Mouse (Mus musculus) CH12.LX (cell line): Measurements from ENCODE around the gene B3gnt8. TPM values are rescaled to one million over a fixed set of nuclear protein-coding genes. Genes with fewer than 3 reads are reported as not detected.

Experiments
- DNase-seq: peaks from one replicate; pipeline ENCODE4 v3.0.0-alpha.2; 2013; ENCODE audit errors: extremely low read depth
- H3K27ac ChIP-seq: 2 replicates; pipeline ENCODE4 v1.5.1; 2012; ENCODE audit warnings: low read depth, mild to moderate bottlenecking, control low read depth, moderate library complexity; ENCODE audit not compliant: insufficient read depth
- H3K27me3 ChIP-seq: replicated peaks from 2 replicates; pipeline ENCODE3; 2012; ENCODE audit warnings: inconsistent platforms
- H3K36me3 ChIP-seq, 2 experiments: replicated peaks in 1 of 2; 2 replicates each; pipeline versions ENCODE3 to v1.6.1; 2012; ENCODE audit warnings: inconsistent platforms in 1 of 2, low read length in 1 of 2, mild to moderate bottlenecking in 1 of 2, mixed read lengths in 1 of 2, moderate library complexity in 1 of 2; ENCODE audit not compliant: control insufficient read depth in 1 of 2, insufficient read depth in 1 of 2
- H3K4me1 ChIP-seq, 2 experiments: 2 replicates each; pipeline ENCODE4 v1.6.1; 2012; ENCODE audit warnings: inconsistent platforms in 1 of 2, moderate library complexity in 1 of 2; ENCODE audit not compliant: insufficient read depth in 2 of 2, control insufficient read depth in 1 of 2
- H3K4me2 ChIP-seq: 2 replicates; pipeline ENCODE4 v1.6.1; 2012; ENCODE audit warnings: low read depth, mild to moderate bottlenecking, control low read depth; ENCODE audit not compliant: poor library complexity, insufficient read depth, severe bottlenecking
- H3K4me3 ChIP-seq, 3 experiments: fragments of 150-350 bp in 1 of 3; sonication (generic) in 1 of 3; replicated peaks in 1 of 3; 2 replicates each; pipeline versions ENCODE3 to v1.5.1; 2011 to 2012; ENCODE audit warnings: low read depth in 2 of 3, low read length in 2 of 3, mild to moderate bottlenecking in 2 of 3, moderate library complexity in 2 of 3, control low read depth in 1 of 3, improper control_type of control experiment in 1 of 3, inconsistent platforms in 1 of 3, mixed read lengths in 1 of 3; ENCODE audit not compliant: poor library complexity in 1 of 3
- H3K79me2 ChIP-seq: replicated peaks from 2 replicates; pipeline ENCODE4 v1.6.1; 2012; ENCODE audit warnings: mild to moderate bottlenecking, moderate library complexity; ENCODE audit not compliant: control insufficient read depth, poor library complexity, insufficient read depth, severe bottlenecking; ENCODE audit errors: extremely low read depth
- H3K9ac ChIP-seq: 2 replicates; pipeline ENCODE4 v1.6.1; 2012; ENCODE audit warnings: low read depth, mild to moderate bottlenecking, control low read depth, moderate library complexity; ENCODE audit not compliant: insufficient read depth
- H3K9me3 ChIP-seq: replicated peaks from 2 replicates; pipeline ENCODE3; 2012; ENCODE audit warnings: low read length, inconsistent platforms, mixed read lengths
- BHLHE40 ChIP-seq: IDR thresholded peaks from 2 replicates; pipeline ENCODE4 v1.6.1; 2011; ENCODE audit warnings: mild to moderate bottlenecking, low read depth, low read length, improper control_type of control experiment
- CHD1 ChIP-seq: IDR thresholded peaks from 2 replicates; pipeline ENCODE4 v1.6.1; 2012; ENCODE audit warnings: low read depth, low read length, improper control_type of control experiment, inconsistent platforms
- CHD2 ChIP-seq: IDR thresholded peaks from 2 replicates; pipeline ENCODE4 v1.6.1; 2011; ENCODE audit warnings: low read length, improper control_type of control experiment
- CTCF ChIP-seq, 2 experiments: IDR thresholded peaks in 1 of 2; conservative IDR thresholded peaks in 1 of 2; 2 replicates each; pipeline ENCODE4 v1.5.1; 2011 to 2012; ENCODE audit warnings: low read depth in 2 of 2, low read length in 2 of 2, improper control_type of control experiment in 1 of 2, inconsistent platforms in 1 of 2, mild to moderate bottlenecking in 1 of 2, moderate library complexity in 1 of 2
- E2F4 ChIP-seq: IDR thresholded peaks from 2 replicates; pipeline ENCODE4 v1.6.1; 2011; ENCODE audit warnings: low read depth, low read length, improper control_type of control experiment; ENCODE audit not compliant: insufficient replicate concordance
- ELF1 ChIP-seq: IDR thresholded peaks from 2 replicates; pipeline ENCODE4 v1.6.1; 2014; ENCODE audit warnings: low read depth, mild to moderate bottlenecking, inconsistent platforms, low read length, improper control_type of control experiment
- ETS1 ChIP-seq: conservative IDR thresholded peaks from 2 replicates; pipeline ENCODE4 v1.6.1; 2012; ENCODE audit warnings: low read depth, mild to moderate bottlenecking, inconsistent platforms, low read length, improper control_type of control experiment, moderate library complexity
- HCFC1 ChIP-seq: IDR thresholded peaks from 2 replicates; pipeline ENCODE4 v1.6.1; 2012; ENCODE audit warnings: low read depth, mild to moderate bottlenecking, inconsistent platforms, low read length, improper control_type of control experiment
- IRF4 ChIP-seq: IDR thresholded peaks from 2 replicates; pipeline ENCODE4 v1.6.1; 2014; ENCODE audit warnings: low read depth, mild to moderate bottlenecking, inconsistent platforms, low read length, improper control_type of control experiment
- JUN ChIP-seq: IDR thresholded peaks from 2 replicates; pipeline ENCODE4 v1.6.1; 2011; ENCODE audit warnings: low read depth, mild to moderate bottlenecking, low read length, improper control_type of control experiment, moderate library complexity; ENCODE audit not compliant: insufficient read depth
- JUND ChIP-seq: conservative IDR thresholded peaks from 2 replicates; pipeline ENCODE4 v1.6.1; 2011; ENCODE audit warnings: low read depth, low read length, improper control_type of control experiment
- KAT2A ChIP-seq: IDR thresholded peaks from 2 replicates; pipeline ENCODE4 v1.6.1; 2012; ENCODE audit warnings: low read length, improper control_type of control experiment, inconsistent platforms; ENCODE audit not compliant: insufficient replicate concordance
- MAZ ChIP-seq: IDR thresholded peaks from 2 replicates; pipeline ENCODE4 v1.6.1; 2012; ENCODE audit warnings: low read depth, mild to moderate bottlenecking, inconsistent platforms, low read length, improper control_type of control experiment, moderate library complexity
- MEF2A ChIP-seq: IDR thresholded peaks from 2 replicates; pipeline ENCODE4 v1.6.1; 2014; ENCODE audit warnings: low read depth, mild to moderate bottlenecking, inconsistent platforms, low read length, improper control_type of control experiment, borderline replicate concordance
- MXI1 ChIP-seq: IDR thresholded peaks from 2 replicates; pipeline ENCODE4 v1.6.1; 2011; ENCODE audit warnings: mild to moderate bottlenecking, low read depth, low read length, improper control_type of control experiment
- MYC ChIP-seq: IDR thresholded peaks from 2 replicates; pipeline ENCODE4 v1.6.1; 2011; ENCODE audit warnings: low read depth, mild to moderate bottlenecking, improper control_type of control experiment, low read length
- NELFE ChIP-seq: IDR thresholded peaks from 2 replicates; pipeline ENCODE4 v1.6.1; 2011; ENCODE audit warnings: low read depth, low read length, improper control_type of control experiment
- NRF1 ChIP-seq: IDR thresholded peaks from 2 replicates; pipeline ENCODE4 v1.6.1; 2014; ENCODE audit warnings: low read depth, mild to moderate bottlenecking, inconsistent platforms, low read length, improper control_type of control experiment, moderate library complexity
- PAX5 ChIP-seq: IDR thresholded peaks from 2 replicates; pipeline ENCODE4 v1.6.1; 2012; ENCODE audit warnings: low read length, inconsistent platforms, mixed read lengths
- POLR2A ChIP-seq: IDR thresholded peaks from 2 replicates; pipeline ENCODE4 v1.6.1; 2011; ENCODE audit warnings: low read depth, mild to moderate bottlenecking, improper control_type of control experiment, low read length
- RCOR1 ChIP-seq: conservative IDR thresholded peaks from 2 replicates; pipeline ENCODE4 v1.6.1; 2012; ENCODE audit warnings: low read depth, mild to moderate bottlenecking, inconsistent platforms, low read length, improper control_type of control experiment
- TCF12 ChIP-seq: IDR thresholded peaks from 2 replicates; pipeline ENCODE4 v1.6.1; 2014; ENCODE audit warnings: low read depth, mild to moderate bottlenecking, inconsistent platforms, low read length, improper control_type of control experiment
- UBTF ChIP-seq: IDR thresholded peaks from 2 replicates; pipeline ENCODE4 v1.6.1; 2012; ENCODE audit warnings: low read depth, mild to moderate bottlenecking, inconsistent platforms, low read length, improper control_type of control experiment, moderate library complexity
- USF1 ChIP-seq: IDR thresholded peaks from 2 replicates; pipeline ENCODE4 v1.6.1; 2014; ENCODE audit warnings: low read depth, mild to moderate bottlenecking, inconsistent platforms, low read length, improper control_type of control experiment
- USF2 ChIP-seq: conservative IDR thresholded peaks from 2 replicates; pipeline ENCODE4 v1.6.1; 2011; ENCODE audit warnings: low read depth, low read length, improper control_type of control experiment
- ZC3H11A ChIP-seq: IDR thresholded peaks from 2 replicates; pipeline ENCODE4 v1.6.1; 2012; ENCODE audit warnings: low read depth, mild to moderate bottlenecking, inconsistent platforms, low read length, improper control_type of control experiment
- ZMIZ1 ChIP-seq: IDR thresholded peaks from 2 replicates; pipeline ENCODE4 v1.6.1; 2012; ENCODE audit warnings: low read depth, mild to moderate bottlenecking, inconsistent platforms, low read length, improper control_type of control experiment
- ZNF384 ChIP-seq: IDR thresholded peaks from 2 replicates; pipeline ENCODE4 v1.6.1; 2012; ENCODE audit warnings: low read depth, low read length, improper control_type of control experiment, inconsistent platforms
- dilution Hi-C: fragments of 300-500 bp; cut with MboI; formaldehyde crosslinking; loops from 2 replicates; pipeline ENCODE4 v1.14.3; 2020; ENCODE audit warnings: low sequenced_read_pairs; ENCODE audit not compliant: extremely low pct_unique_long_range_greater_than_20kb, extremely low pct_ligation_motif_present
- in situ Hi-C: fragments of 300-500 bp; cut with MboI; formaldehyde crosslinking; loops from 3 replicates; pipeline ENCODE4 v1.14.3; 2019; ENCODE audit warnings: low sequenced_read_pairs, low pct_ligation_motif_present, low pct_unique_long_range_greater_than_20kb, mixed read lengths
- polyA plus RNA-seq: library from polyadenylated mRNA; unstranded; fragments of >175 nt; gene quantifications from 2 replicates; pipeline ENCODE4 v1.2.1, GENCODE M21; 2012; ENCODE audit warnings: low read depth; ENCODE audit not compliant: insufficient read length
- total RNA-seq, 2 experiments: library from RNA; depleted of rRNA; stranded (reverse); fragments of 300-350 nt in 1 of 2; fragments of >200 nt in 1 of 2; gene quantifications; 2 replicates each; pipeline ENCODE4 v1.2.3; 2012 to 2014

Gene B3gnt8
- total and polyA plus RNA-seq, 3 experiments: 0.21 to 0.24 TPM; not detected in 1

GRCm38 (mm10) chr7:25681341-25682231 lies 55.1 kb downstream of the B3gnt8 start:
- peaks cover 0 to 28% of the 10 kb centered on the region in 2 experiments for H3K36me3 ChIP-seq
- dilution Hi-C loops (no loop called here), in situ Hi-C loops (no loop called here)
- H3K79me2 ChIP-seq: no peaks in the 10 kb centered on the region
- H3K9ac ChIP-seq: no peak overlapping the region
- H3K27me3 ChIP-seq: no peaks in the 10 kb centered on the region
- peak overlapping the region; percentile 70 for H3K4me2 ChIP-seq
- H3K9me3 ChIP-seq: peaks cover 4% of the 10 kb centered on the region
- peak overlapping the region; percentile 5 to 71 (median 23) for H3K4me3 ChIP-seq
- H3K27ac ChIP-seq: no peak overlapping the region
- TF ChIP-seq MYC (no peak), MAZ (no peak), BHLHE40 (peak; percentile 35; the same call in 1 of the 2 replicates), MEF2A (no peak), PAX5 (no peak), NRF1 (no peak)
- H3K4me1 ChIP-seq: peaks cover 28 to 76% of the 10 kb centered on the region in 2 experiments
- DNase-seq: no peak

- Histone ChIP-seq H3K27ac (peak overlapping the region; percentile 83), H3K4me2 (peak overlapping the region; percentile 19; the same call in 1 of the 2 replicates), H3K4me3 (peak overlapping the region; percentile 6 to 39 (median 34)), H3K27me3 (no peaks in the 10 kb centered on the region), H3K4me1 (peaks cover 28 to 62% of the 10 kb centered on the region in 2 experiments), H3K9ac (peak overlapping the region; percentile 50), H3K36me3 (peaks cover 0 to 28% of the 10 kb centered on the region in 2 experiments), H3K79me2 (peaks cover 14% of the 10 kb centered on the region), H3K9me3 (no peaks in the 10 kb centered on the region)
- DNase-seq: peak; percentile 83
- in situ Hi-C loops: no loop called here
- dilution Hi-C loops: no loop called here
- TF ChIP-seq ZC3H11A (no peak), ZNF384 (no peak), E2F4 (no peak), MXI1 (peak; percentile 13; the same call in 1 of the 2 replicates), TCF12 (peak; percentile 66), NRF1 (no peak), CHD2 (no peak), BHLHE40 (no peak), POLR2A (peak; percentile 74), MYC (no peak), IRF4 (peak; percentile 62), CHD1 (no peak), NELFE (peak; percentile 59; the same call in 1 of the 2 replicates), UBTF (no peak), CTCF (conservative IDR thresholded peaks at IDR 0.05 in 1 of 2, IDR thresholded peaks at IDR 0.05 in 1 of 2; ENCODE audit: low read depth in 2 of 2, low read length in 2 of 2) (no peak), ETS1 (no peak; the same call in 1 of the 2 replicates), JUND (no peak), HCFC1 (no peak; the same call in 1 of the 2 replicates), USF2 (no peak), JUN (no peak), ELF1 (peak; percentile 88), ZMIZ1 (no peak), MEF2A (no peak; the same call in 1 of the 2 replicates), RCOR1 (no peak), KAT2A (no peak), USF1 (no peak), PAX5 (no peak)
These were observed 57.2 kb downstream of the B3gnt8 start for GRCm38 (mm10) chr7:25683474-25684180.
